Mouse (Mus musculus) limb, embryonic 11.5 days (tissue): ENCODE results near the gene Tbc1d22a. TPM values are rescaled to one million over a fixed set of nuclear protein-coding genes. Genes with fewer than 3 reads are reported as not detected.

Experiments used
- ATAC-seq: fragments of 200-750 bp; cut with Nextera tagmentation; 2 replicates; pipeline ENCODE4 v1.8.0; 2017; ENCODE audit warnings: low read depth; ENCODE audit not compliant: insufficient number of reproducible peaks, low FRiP score, low TSS enrichment
- DNase-seq: peaks from one replicate; pipeline ENCODE4 v3.0.0-alpha.2; 2015; ENCODE audit warnings: low spot score
- H3K27ac ChIP-seq: fragments of 300-500 bp; sonication (generic); replicated peaks from 2 replicates; pipeline ENCODE4 v1.5.1; 2014; ENCODE audit warnings: low read depth, mild to moderate bottlenecking, low read length
- H3K27me3 ChIP-seq: fragments of 300-500 bp; sonication (generic); 2 replicates; pipeline ENCODE4 v1.6.1; 2014; ENCODE audit warnings: mild to moderate bottlenecking, low read length, mixed read lengths; ENCODE audit not compliant: control insufficient read depth, insufficient read depth
- H3K36me3 ChIP-seq: fragments of 300-500 bp; sonication (generic); 2 replicates; pipeline ENCODE4 v1.6.1; 2014; ENCODE audit warnings: mild to moderate bottlenecking, low read length, moderate library complexity, mixed read lengths; ENCODE audit not compliant: control insufficient read depth, insufficient read depth
- H3K4me1 ChIP-seq: fragments of 300-500 bp; sonication (generic); 2 replicates; pipeline ENCODE4 v1.6.1; 2014; ENCODE audit warnings: low read length, mixed read lengths; ENCODE audit not compliant: control insufficient read depth, insufficient read depth
- H3K4me2 ChIP-seq: fragments of 300-500 bp; sonication (generic); 2 replicates; pipeline ENCODE4 v1.6.1; 2014; ENCODE audit warnings: low read depth, mild to moderate bottlenecking, moderate library complexity; ENCODE audit not compliant: severe bottlenecking
- H3K4me3 ChIP-seq: fragments of 300-500 bp; sonication (generic); 2 replicates; pipeline ENCODE4 v1.5.1; 2014; ENCODE audit warnings: low read depth, low read length
- H3K9ac ChIP-seq: fragments of 300-500 bp; sonication (generic); 2 replicates; pipeline ENCODE4 v1.6.1; 2014; ENCODE audit warnings: mild to moderate bottlenecking, low read length
- H3K9me3 ChIP-seq: fragments of 300-500 bp; sonication (generic); 2 replicates; pipeline ENCODE4 v1.6.1; 2016; ENCODE audit warnings: low read length; ENCODE audit not compliant: control insufficient read depth
- WGBS: fragments of 180-500 bp; shearing (Covaris S2); extraction: QIAGEN DNeasy Blood & Tissue Kit; methylation state at CpG from one replicate; pipeline ENCODE4 v1.1.7; 2014; 5-methylcytosine and 5-hydroxymethylcytosine counted together
- polyA plus RNA-seq: library from polyadenylated mRNA; unstranded; fragments of >200 nt; fragmentation: Nextera tagmentation; extraction: Ambion mirVana; gene quantifications from 2 replicates; pipeline ENCODE4 v1.2.1, GENCODE M21; 2014

The Tbc1d22a gene
- polyA plus RNA-seq, 1 experiment from 2014 or later = 7.7 TPM

DNA sequence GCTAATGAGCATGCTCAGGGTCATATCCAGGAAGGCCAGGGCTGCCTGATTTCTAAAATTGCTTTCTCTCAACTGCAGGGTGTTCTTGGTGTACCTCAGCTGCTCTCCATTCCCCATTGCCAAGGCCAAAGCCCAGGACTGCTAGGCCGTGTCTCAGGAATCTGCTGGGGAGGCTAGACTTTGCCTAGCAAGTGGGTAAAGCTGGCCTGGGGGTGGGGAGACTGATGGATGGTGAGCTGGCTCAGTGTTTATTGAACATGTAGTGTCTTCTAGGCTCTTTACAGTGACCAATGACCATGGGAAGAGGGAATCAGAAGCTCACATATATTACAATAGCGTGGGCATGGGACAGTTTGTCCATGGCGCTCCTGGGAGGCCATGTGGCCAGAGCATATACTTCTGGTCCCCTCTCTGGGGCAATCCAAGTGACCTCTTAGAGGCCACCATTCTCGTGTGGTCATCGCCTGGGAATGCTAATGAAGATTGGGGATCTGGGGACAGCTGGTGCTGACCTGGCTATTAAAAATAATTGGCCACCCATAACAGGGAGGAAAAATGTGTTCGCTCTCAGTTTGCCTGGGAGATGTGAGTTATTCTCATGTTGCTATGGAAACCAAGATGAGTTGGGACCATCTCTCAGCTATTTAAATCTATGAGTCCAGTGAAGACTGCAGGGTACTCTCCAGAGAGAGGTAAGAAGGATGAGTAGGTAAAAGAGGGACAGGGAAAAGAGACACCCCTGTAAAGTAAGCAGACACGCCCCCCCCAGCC lies 294.3 kb downstream of the Tbc1d22a start:
- no peak overlapping the region for H3K27ac ChIP-seq
- DNase-seq = no peak

DNA sequence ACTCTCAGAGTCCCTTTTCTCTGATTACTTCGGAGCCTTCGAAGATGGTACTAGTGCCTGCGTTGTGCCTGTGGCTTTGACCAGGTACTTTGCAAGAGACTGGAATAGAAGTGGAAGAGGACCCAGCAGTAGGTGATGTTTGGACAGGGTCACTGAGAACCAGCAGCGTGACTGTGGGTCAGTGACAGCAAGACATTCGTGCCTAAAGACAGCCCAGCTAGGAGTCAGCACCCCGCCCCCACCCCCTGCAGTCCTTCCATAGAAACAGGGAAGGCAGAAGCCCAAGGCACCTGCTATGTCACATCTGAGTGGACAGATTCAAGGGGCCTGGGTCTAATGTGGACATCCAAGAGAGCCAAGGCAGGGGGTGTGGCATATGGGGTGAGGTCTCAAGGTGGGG lies 295.3 kb downstream of the Tbc1d22a start:
- DNase-seq (no peak), ATAC-seq (no peak)
- no peak overlapping the region for H3K27ac ChIP-seq
- no peak overlapping the region for H3K4me2 ChIP-seq
- 81% methylated on average over 6 of the region's 6 CpGs for WGBS
- H3K4me1 ChIP-seq = 0 out of 2 replicates have a peak, but pooled peaks cover 3% of the 10 kb centered on the region
- no peaks in the 10 kb centered on the region for H3K27me3 ChIP-seq
- H3K36me3 ChIP-seq = no peaks in the 10 kb centered on the region
- no peak overlapping the region for H3K4me3 ChIP-seq
- H3K9ac ChIP-seq = no peak overlapping the region
- no peaks in the 10 kb centered on the region for H3K9me3 ChIP-seq

More for the DNA sequence above, 294.3 kb downstream of the Tbc1d22a start:
- no peak for ATAC-seq
- H3K9ac ChIP-seq = no peak overlapping the region
- H3K4me1 ChIP-seq = 0 out of 2 replicates have a peak, but pooled peaks cover 3% of the 10 kb centered on the region
- H3K4me3 ChIP-seq = no peak overlapping the region
- no peak overlapping the region for H3K4me2 ChIP-seq
- H3K9me3 ChIP-seq = no peaks in the 10 kb centered on the region
- H3K27me3 ChIP-seq = no peaks in the 10 kb centered on the region
- 64% methylated on average over 7 of the region's 7 CpGs for WGBS
- H3K36me3 ChIP-seq = no peaks in the 10 kb centered on the region

DNA sequence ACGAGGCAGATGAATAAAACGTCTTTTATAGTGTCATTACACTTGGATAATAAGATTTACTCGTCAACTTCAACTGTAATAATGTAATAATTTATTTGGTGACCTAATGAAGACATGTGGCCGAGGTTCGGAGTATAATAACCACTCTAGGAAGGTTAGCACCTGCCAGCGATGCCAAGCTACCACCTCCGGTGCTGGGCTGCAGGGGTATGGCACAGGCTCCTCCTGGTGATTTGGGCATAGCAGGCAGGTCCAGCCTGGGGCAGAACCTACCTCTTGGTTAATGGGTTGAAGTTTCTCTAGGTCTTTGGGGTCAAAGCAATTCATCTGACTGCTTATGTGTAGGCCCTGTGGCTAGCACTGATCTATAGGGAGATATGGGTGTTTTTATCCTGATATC lies 296.9 kb downstream of the Tbc1d22a start:
- H3K4me3 ChIP-seq = no peak overlapping the region
- DNase-seq (no peak), ATAC-seq (no peak)
- H3K36me3 ChIP-seq = no peaks in the 10 kb centered on the region
- H3K4me1 ChIP-seq = 0 out of 2 replicates have a peak, but pooled peaks cover 3% of the 10 kb centered on the region
- H3K9me3 ChIP-seq = no peaks in the 10 kb centered on the region
- no peak overlapping the region for H3K9ac ChIP-seq
- no peak overlapping the region for H3K27ac ChIP-seq
- WGBS = 80% methylated on average over 7 of the region's 7 CpGs
- H3K27me3 ChIP-seq = no peaks in the 10 kb centered on the region
- H3K4me2 ChIP-seq = no peak overlapping the region

DNA sequence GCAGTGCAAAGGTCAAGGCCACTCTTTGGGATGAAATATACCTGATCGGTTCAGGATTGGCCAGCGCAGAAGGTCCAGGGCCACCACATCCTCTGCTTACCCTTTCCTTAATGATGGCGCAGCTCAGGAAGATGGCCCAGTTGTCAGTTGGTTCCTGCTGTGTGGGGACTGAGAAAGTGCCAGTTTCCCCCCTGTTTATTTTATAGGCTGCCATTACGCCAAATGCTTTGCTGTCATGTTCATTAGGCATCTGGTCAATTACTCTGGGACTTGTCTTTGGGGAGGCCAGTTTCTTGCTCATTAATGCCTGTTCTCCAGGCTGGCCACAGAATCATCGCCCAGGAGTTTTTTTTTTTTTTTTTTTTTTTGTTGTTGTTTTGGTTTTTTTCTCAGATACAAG lies 299.1 kb downstream of the Tbc1d22a start:
- no peak for DNase-seq
- Histone ChIP-seq H3K4me3 (no peak overlapping the region), H3K27ac (no peak overlapping the region), H3K36me3 (no peaks in the 10 kb centered on the region), H3K27me3 (no peaks in the 10 kb centered on the region), H3K9ac (no peak overlapping the region), H3K4me2 (no peak overlapping the region), H3K4me1 (0 out of 2 replicates have a peak, but pooled peaks cover 3% of the 10 kb centered on the region), H3K9me3 (no peaks in the 10 kb centered on the region)
- WGBS = 65% methylated on average over 5 of the region's 5 CpGs
- no peak for ATAC-seq

DNA sequence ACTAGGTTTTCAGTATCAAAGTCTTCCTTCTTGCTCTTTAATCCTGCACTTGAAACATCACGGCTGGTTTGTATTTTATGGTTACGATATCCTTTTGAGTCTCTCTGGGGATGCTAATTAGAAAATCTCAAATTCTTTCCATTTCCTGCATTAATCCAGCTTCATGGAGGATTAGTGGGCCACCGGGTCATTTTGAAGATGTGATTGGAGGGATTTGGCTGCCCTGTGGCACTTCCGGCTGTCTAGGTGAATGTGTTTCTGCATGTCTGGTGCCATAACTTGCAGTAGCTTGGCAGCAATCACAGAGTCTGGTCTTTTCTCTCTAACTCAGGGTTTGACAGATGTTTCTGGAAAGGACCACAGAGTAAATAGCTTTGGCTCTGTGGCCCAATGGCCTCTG lies 305.9 kb downstream of the Tbc1d22a start:
- no peaks in the 10 kb centered on the region for H3K9me3 ChIP-seq
- no peak overlapping the region for H3K9ac ChIP-seq
- WGBS = 45% methylated on average over 4 of the region's 4 CpGs
- H3K4me3 ChIP-seq = no peak overlapping the region
- no peaks in the 10 kb centered on the region for H3K27me3 ChIP-seq
- DNase-seq (no peak), ATAC-seq (no peak)
- no peak overlapping the region for H3K4me2 ChIP-seq
- H3K36me3 ChIP-seq = no peaks in the 10 kb centered on the region
- no peak overlapping the region for H3K27ac ChIP-seq
- H3K4me1 ChIP-seq = no peaks in the 10 kb centered on the region

- no peaks in the 10 kb centered on the region for H3K9me3 ChIP-seq
- no peaks in the 10 kb centered on the region for H3K27me3 ChIP-seq
- no peak overlapping the region for H3K27ac ChIP-seq
- H3K36me3 ChIP-seq = no peaks in the 10 kb centered on the region
- no peak for DNase-seq
- 80% methylated on average over 6 of the region's 6 CpGs for WGBS
- H3K9ac ChIP-seq = no peak overlapping the region
- no peak overlapping the region for H3K4me2 ChIP-seq
- H3K4me3 ChIP-seq = no peak overlapping the region
- no peaks in the 10 kb centered on the region for H3K4me1 ChIP-seq
- ATAC-seq = no peak
Observed at GRCm38 (mm10) chr15:86535356-86535755, 321.1 kb downstream of the Tbc1d22a start.

DNA sequence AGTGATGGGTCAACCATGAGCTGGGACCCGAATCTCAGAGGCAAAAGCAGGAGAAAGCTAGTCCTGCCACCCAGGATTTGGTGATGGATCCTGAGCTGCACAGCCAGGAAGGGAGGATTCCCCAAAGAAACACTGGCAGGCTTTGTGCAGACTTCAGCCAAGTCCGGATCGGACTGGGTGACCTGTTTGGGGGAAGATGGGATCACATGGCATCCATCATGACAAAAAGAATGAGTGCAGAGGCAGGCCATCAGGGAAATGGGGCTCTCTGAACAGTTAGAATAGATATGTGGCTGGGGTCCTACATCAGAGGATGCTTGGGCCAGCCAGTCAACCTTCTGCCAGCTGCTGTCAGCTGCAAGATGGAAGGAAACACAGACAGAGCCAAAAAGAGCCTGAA lies 328.1 kb downstream of the Tbc1d22a start:
- ATAC-seq = no peak
- Histone ChIP-seq H3K27me3 (no peaks in the 10 kb centered on the region), H3K4me1 (no peaks in the 10 kb centered on the region), H3K9ac (no peak overlapping the region), H3K4me2 (no peak overlapping the region), H3K4me3 (no peak overlapping the region), H3K9me3 (no peaks in the 10 kb centered on the region), H3K27ac (no peak overlapping the region), H3K36me3 (no peaks in the 10 kb centered on the region)
- WGBS = 84% methylated on average over 3 of the region's 3 CpGs
- no peak for DNase-seq

GRCm38 (mm10) chr15:86544122-86544795 lies 330.0 kb downstream of the Tbc1d22a start:
- H3K9me3 ChIP-seq = no peaks in the 10 kb centered on the region
- H3K4me2 ChIP-seq = no peak overlapping the region
- H3K27ac ChIP-seq = no peak overlapping the region
- 89% methylated on average over 1 of the region's 1 CpGs for WGBS
- ATAC-seq (no peak), DNase-seq (peak; percentile 33)
- H3K36me3 ChIP-seq = no peaks in the 10 kb centered on the region
- H3K4me1 ChIP-seq = no peaks in the 10 kb centered on the region
- no peak overlapping the region for H3K4me3 ChIP-seq
- H3K9ac ChIP-seq = no peak overlapping the region
- H3K27me3 ChIP-seq = no peaks in the 10 kb centered on the region
